Mouse (Mus musculus) MEL-GATA-1-ER (cell line): ENCODE results near the gene Sec22b.

ENCODE experiments used
- DNase-seq: peaks from one replicate; pipeline ENCODE4 v3.0.0-alpha.2; 2012; ENCODE audit warnings: low read depth; ENCODE audit errors: extremely low read depth

The Sec22b gene

DNA sequence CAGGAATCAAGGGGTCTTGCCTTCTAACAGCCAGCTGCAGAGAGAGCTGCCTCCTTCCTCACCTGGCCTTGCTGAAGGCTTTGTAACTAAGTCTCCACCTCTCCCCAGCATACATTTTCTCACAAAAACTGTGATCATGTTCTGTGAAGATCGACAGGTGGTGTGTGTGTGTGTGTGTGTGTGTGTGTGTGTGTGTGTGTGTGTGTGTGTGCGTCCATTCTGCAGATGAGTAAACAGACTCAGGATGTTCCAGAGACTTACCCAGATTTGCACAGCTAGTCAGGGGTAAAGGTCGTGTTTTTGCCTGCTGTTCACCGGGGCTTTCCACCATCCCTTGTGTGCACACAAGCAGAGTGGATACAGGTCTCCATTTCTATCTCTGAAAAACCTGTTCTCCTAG, 71.7 kb downstream of the Sec22b start:
- no peak for DNase-seq
